Mouse (Mus musculus): ENCODE results near the gene Nadk2. TPM values are rescaled to one million over a fixed set of nuclear protein-coding genes. Genes with fewer than 3 reads are reported as not detected.

The Nadk2 gene
- total and polyA plus RNA-seq, 3 experiments = 130 to 235 (median 222) TPM

- no peak for ATAC-seq (ENCODE audit: extremely low read depth, insufficient number of reproducible peaks, low FRiP score, poor library complexity, severe bottlenecking)
- peaks cover 80% of the 10 kb centered on the region for H3K36me3 ChIP-seq (replicated peaks)
These were observed 39.7 kb downstream of the Nadk2 start for GRCm38 (mm10) chr15:9110526-9111347.

DNA sequence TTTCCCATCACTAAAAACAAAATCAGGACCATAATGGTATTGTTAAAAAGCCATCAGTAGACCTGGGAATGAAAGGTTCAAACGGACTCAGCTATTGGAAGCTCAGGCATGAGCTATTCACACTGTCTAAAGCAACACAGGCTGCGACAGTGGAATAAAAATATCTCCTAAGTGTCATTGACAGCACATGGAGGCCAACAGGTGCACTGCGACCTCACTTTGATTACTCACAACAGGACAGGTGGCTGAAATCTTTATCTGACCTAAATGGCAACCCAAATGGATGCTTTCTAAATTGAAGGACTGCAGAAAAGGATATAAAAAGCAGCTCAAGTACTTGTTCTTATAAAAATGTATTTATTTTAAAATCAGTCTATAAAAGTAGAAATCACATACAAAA lies 40.6 kb downstream of the Nadk2 start:
- ATAC-seq (ENCODE audit: extremely low read depth, insufficient number of reproducible peaks, low FRiP score, poor library complexity, severe bottlenecking) (no peak), DNase-seq (ENCODE audit: low spot score) (no peak)
- no peak for TF ChIP-seq GATA1 (IDR thresholded peaks at IDR 0.05; ENCODE audit: borderline replicate concordance, low read length)
- no peak for TF ChIP-seq TAL1 (conservative IDR thresholded peaks at IDR 0.05; ENCODE audit: low read depth, low read length)
- TF ChIP-seq GATA2 (IDR thresholded peaks at IDR 0.05; ENCODE audit: borderline replicate concordance, low read depth, low read length) = no peak
- TF ChIP-seq POLR2AphosphoS5 (IDR thresholded peaks at IDR 0.05; ENCODE audit: insufficient replicate concordance, low read depth, low read length) = no peak
- TF ChIP-seq CTCF (IDR thresholded peaks at IDR 0.05; ENCODE audit: low read depth, low read length) = no peak
- peaks cover 81% of the 10 kb centered on the region for H3K36me3 ChIP-seq (replicated peaks)
- H3K4me1 ChIP-seq (ENCODE audit: insufficient read depth, low read depth, low read length) = peaks cover 5% of the 10 kb centered on the region
- H3K4me3 ChIP-seq (ENCODE audit: low read depth, low read length) = no peak overlapping the region
- no peaks in the 10 kb centered on the region for H3K9me3 ChIP-seq (replicated peaks)
- H3K27me3 ChIP-seq (ENCODE audit: insufficient read depth, low read length) = no peaks in the 10 kb centered on the region

More at GRCm38 (mm10) chr15:9110526-9111347, 39.7 kb downstream of the Nadk2 start:
- TF ChIP-seq POLR2AphosphoS5 (IDR thresholded peaks at IDR 0.05; ENCODE audit: insufficient replicate concordance, low read depth, low read length) (no peak), TAL1 (conservative IDR thresholded peaks at IDR 0.05; ENCODE audit: low read depth, low read length) (no peak), GATA1 (IDR thresholded peaks at IDR 0.05; ENCODE audit: borderline replicate concordance, low read length) (no peak), GATA2 (IDR thresholded peaks at IDR 0.05; ENCODE audit: borderline replicate concordance, low read depth, low read length) (no peak), CTCF (IDR thresholded peaks at IDR 0.05; ENCODE audit: low read depth, low read length) (no peak)
- no peak for DNase-seq (ENCODE audit: low spot score)
- Histone ChIP-seq H3K9me3 (replicated peaks) (no peaks in the 10 kb centered on the region), H3K4me1 (ENCODE audit: insufficient read depth, low read depth, low read length) (peaks cover 8% of the 10 kb centered on the region), H3K27me3 (ENCODE audit: insufficient read depth, low read length) (no peaks in the 10 kb centered on the region), H3K4me3 (ENCODE audit: low read depth, low read length) (no peak overlapping the region)

GRCm38 (mm10) chr15:9113556-9113955 lies 42.5 kb downstream of the Nadk2 start:
- Histone ChIP-seq H3K36me3 (replicated peaks) (peaks cover 83% of the 10 kb centered on the region), H3K27me3 (ENCODE audit: insufficient read depth, low read length) (no peaks in the 10 kb centered on the region), H3K9me3 (replicated peaks) (no peaks in the 10 kb centered on the region), H3K4me1 (ENCODE audit: insufficient read depth, low read depth, low read length) (peaks cover 7% of the 10 kb centered on the region), H3K4me3 (ENCODE audit: low read depth, low read length) (no peak overlapping the region)
- TF ChIP-seq POLR2AphosphoS5 (IDR thresholded peaks at IDR 0.05; ENCODE audit: insufficient replicate concordance, low read depth, low read length) = no peak
- no peak for TF ChIP-seq GATA1 (IDR thresholded peaks at IDR 0.05; ENCODE audit: borderline replicate concordance, low read length)
- TF ChIP-seq CTCF (IDR thresholded peaks at IDR 0.05; ENCODE audit: low read depth, low read length) = no peak
- TF ChIP-seq TAL1 (conservative IDR thresholded peaks at IDR 0.05; ENCODE audit: low read depth, low read length) = no peak
- no peak for TF ChIP-seq GATA2 (IDR thresholded peaks at IDR 0.05; ENCODE audit: borderline replicate concordance, low read depth, low read length)
- DNase-seq (ENCODE audit: low spot score) (no peak), ATAC-seq (ENCODE audit: extremely low read depth, insufficient number of reproducible peaks, low FRiP score, poor library complexity, severe bottlenecking) (no peak)

GRCm38 (mm10) chr15:9114131-9114530 lies 43.1 kb downstream of the Nadk2 start:
- Histone ChIP-seq H3K4me3 (ENCODE audit: low read depth, low read length) (no peak overlapping the region), H3K36me3 (replicated peaks) (peaks cover 85% of the 10 kb centered on the region), H3K27me3 (ENCODE audit: insufficient read depth, low read length) (no peaks in the 10 kb centered on the region), H3K9me3 (replicated peaks) (no peaks in the 10 kb centered on the region), H3K4me1 (ENCODE audit: insufficient read depth, low read depth, low read length) (peaks cover 12% of the 10 kb centered on the region)
- TF ChIP-seq CTCF (IDR thresholded peaks at IDR 0.05; ENCODE audit: low read depth, low read length) (no peak), GATA1 (IDR thresholded peaks at IDR 0.05; ENCODE audit: borderline replicate concordance, low read length) (no peak), POLR2AphosphoS5 (IDR thresholded peaks at IDR 0.05; ENCODE audit: insufficient replicate concordance, low read depth, low read length) (no peak), GATA2 (IDR thresholded peaks at IDR 0.05; ENCODE audit: borderline replicate concordance, low read depth, low read length) (no peak), TAL1 (conservative IDR thresholded peaks at IDR 0.05; ENCODE audit: low read depth, low read length) (no peak)
- ATAC-seq (ENCODE audit: extremely low read depth, insufficient number of reproducible peaks, low FRiP score, poor library complexity, severe bottlenecking) = no peak
- DNase-seq (ENCODE audit: low spot score) = no peak

DNA sequence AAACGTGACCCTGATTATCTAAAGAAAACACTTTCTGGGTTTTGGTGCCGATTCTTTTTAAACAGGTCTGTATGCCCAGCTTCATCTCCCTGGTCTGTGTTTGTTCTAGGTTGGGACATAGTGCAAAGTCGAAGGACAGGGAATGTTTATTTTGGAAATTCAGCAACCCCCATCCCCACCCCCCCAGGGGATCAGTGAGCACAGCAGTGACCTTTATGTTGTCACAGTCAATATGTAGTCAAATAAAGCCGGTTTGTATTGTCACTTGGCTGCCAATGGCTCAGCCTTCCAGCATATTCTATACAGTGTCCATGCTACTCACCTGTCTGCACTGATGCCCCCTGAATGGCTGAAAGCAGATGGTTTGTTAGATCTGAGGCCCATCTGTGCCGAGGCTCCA lies 43.5 kb downstream of the Nadk2 start:
- peaks cover 13% of the 10 kb centered on the region for H3K4me1 ChIP-seq (ENCODE audit: insufficient read depth, low read depth, low read length)
- H3K9me3 ChIP-seq (replicated peaks) = no peaks in the 10 kb centered on the region
- no peak for TF ChIP-seq TAL1 (conservative IDR thresholded peaks at IDR 0.05; ENCODE audit: low read depth, low read length)
- TF ChIP-seq GATA1 (IDR thresholded peaks at IDR 0.05; ENCODE audit: borderline replicate concordance, low read length) = no peak
- no peak for TF ChIP-seq POLR2AphosphoS5 (IDR thresholded peaks at IDR 0.05; ENCODE audit: insufficient replicate concordance, low read depth, low read length)
- no peak for TF ChIP-seq GATA2 (IDR thresholded peaks at IDR 0.05; ENCODE audit: borderline replicate concordance, low read depth, low read length)
- TF ChIP-seq CTCF (IDR thresholded peaks at IDR 0.05; ENCODE audit: low read depth, low read length) = no peak
- no peaks in the 10 kb centered on the region for H3K27me3 ChIP-seq (ENCODE audit: insufficient read depth, low read length)
- H3K36me3 ChIP-seq (replicated peaks) = peaks cover 90% of the 10 kb centered on the region
- no peak for ATAC-seq (ENCODE audit: extremely low read depth, insufficient number of reproducible peaks, low FRiP score, poor library complexity, severe bottlenecking)
- no peak for DNase-seq (ENCODE audit: low spot score)
- H3K4me3 ChIP-seq (ENCODE audit: low read depth, low read length) = no peak overlapping the region

DNA sequence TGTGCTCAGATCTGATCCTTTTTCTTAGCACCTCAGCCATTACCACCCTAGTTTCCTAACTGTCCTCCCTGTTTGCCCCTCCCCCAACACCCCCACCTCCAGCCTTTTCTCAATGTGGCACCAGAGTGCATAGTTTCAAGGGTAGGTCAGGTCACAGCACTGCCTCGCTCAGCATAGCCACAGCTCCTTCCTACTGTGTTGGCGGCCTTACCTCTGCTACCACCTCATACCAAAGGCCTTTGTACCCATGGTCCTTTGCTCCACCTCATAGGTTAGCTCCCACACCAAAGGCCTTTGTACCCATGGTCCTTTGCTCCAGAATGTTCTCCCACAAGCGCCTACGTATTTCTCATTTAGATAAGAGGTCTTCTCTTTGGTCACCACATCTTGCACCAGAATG lies 47.8 kb downstream of the Nadk2 start:
- TF ChIP-seq GATA1 (IDR thresholded peaks at IDR 0.05; ENCODE audit: borderline replicate concordance, low read length) (no peak), TAL1 (conservative IDR thresholded peaks at IDR 0.05; ENCODE audit: low read depth, low read length) (no peak), CTCF (IDR thresholded peaks at IDR 0.05; ENCODE audit: low read depth, low read length) (no peak), GATA2 (IDR thresholded peaks at IDR 0.05; ENCODE audit: borderline replicate concordance, low read depth, low read length) (no peak), POLR2AphosphoS5 (IDR thresholded peaks at IDR 0.05; ENCODE audit: insufficient replicate concordance, low read depth, low read length) (no peak)

More for the DNA sequence above, 47.8 kb downstream of the Nadk2 start:
- Histone ChIP-seq H3K27me3 (ENCODE audit: insufficient read depth, low read length) (no peaks in the 10 kb centered on the region), H3K4me3 (ENCODE audit: low read depth, low read length) (no peak overlapping the region), H3K9me3 (replicated peaks) (no peaks in the 10 kb centered on the region), H3K36me3 (replicated peaks) (peaks cover 98% of the 10 kb centered on the region), H3K4me1 (ENCODE audit: insufficient read depth, low read depth, low read length) (peaks cover 10% of the 10 kb centered on the region)
- ATAC-seq (ENCODE audit: extremely low read depth, insufficient number of reproducible peaks, low FRiP score, poor library complexity, severe bottlenecking) (no peak), DNase-seq (ENCODE audit: low spot score) (no peak)
